Mouse (Mus musculus) MEL (cell line): ENCODE measurements around the gene Fah. TPM values are rescaled to one million over a fixed set of nuclear protein-coding genes. Genes with fewer than 3 reads are reported as not detected.

Source experiments
- DNase-seq: peaks from one replicate; pipeline ENCODE4 v3.0.0; 2011; ENCODE audit warnings: low read depth, low spot score
- H3K27ac ChIP-seq: 2 replicates; pipeline ENCODE4 v1.5.1; 2012; ENCODE audit warnings: low read depth, mild to moderate bottlenecking, control low read depth, low read length, moderate library complexity; ENCODE audit not compliant: control insufficient read depth
- H3K27me3 ChIP-seq, 2 experiments: fragments of 150-350 bp in 1 of 2; sonication (generic) in 1 of 2; 2 replicates each; pipeline ENCODE4 v1.6.1; 2012; ENCODE audit warnings: low read length in 2 of 2, mild to moderate bottlenecking in 2 of 2, improper control_type of control experiment in 1 of 2, moderate library complexity in 1 of 2; ENCODE audit not compliant: insufficient read depth in 2 of 2, control insufficient read depth in 1 of 2
- H3K36me3 ChIP-seq, 2 experiments: 2 replicates each; pipeline ENCODE4 v1.6.1; 2012 to 2014; ENCODE audit warnings: low read length in 2 of 2, improper control_type of control experiment in 1 of 2, inconsistent platforms in 1 of 2, mild to moderate bottlenecking in 1 of 2; ENCODE audit not compliant: insufficient read depth in 2 of 2, control insufficient read depth in 1 of 2
- H3K4me1 ChIP-seq, 2 experiments: fragments of 150-350 bp in 1 of 2; sonication (generic) in 1 of 2; 2 replicates each; pipeline ENCODE4 v1.6.1; 2012; ENCODE audit warnings: low read length in 2 of 2, improper control_type of control experiment in 1 of 2, mild to moderate bottlenecking in 1 of 2; ENCODE audit not compliant: insufficient read depth in 2 of 2, control insufficient read depth in 1 of 2
- H3K4me3 ChIP-seq, 2 experiments: fragments of 150-350 bp in 1 of 2; sonication (generic) in 1 of 2; 2 replicates each; pipeline ENCODE4 v1.5.1; 2012; ENCODE audit warnings: low read depth in 2 of 2, low read length in 2 of 2, mild to moderate bottlenecking in 2 of 2, moderate library complexity in 2 of 2, control low read depth in 1 of 2, improper control_type of control experiment in 1 of 2; ENCODE audit not compliant: control insufficient read depth in 1 of 2, insufficient read depth in 1 of 2
- H3K79me2 ChIP-seq: 2 replicates; pipeline ENCODE4 v1.6.1; 2012; ENCODE audit warnings: mild to moderate bottlenecking, low read length, moderate library complexity; ENCODE audit not compliant: control insufficient read depth, poor library complexity, insufficient read depth
- H3K9ac ChIP-seq: 2 replicates; pipeline ENCODE4 v1.6.1; 2012; ENCODE audit warnings: low read depth, mild to moderate bottlenecking, control low read depth, low read length, moderate library complexity; ENCODE audit not compliant: control insufficient read depth, poor library complexity, severe bottlenecking
- H3K9me3 ChIP-seq: fragments of 150-350 bp; sonication (generic); replicated peaks from 2 replicates; pipeline ENCODE4 v1.6.1; 2012; ENCODE audit warnings: mild to moderate bottlenecking, low read length, improper control_type of control experiment, moderate library complexity; ENCODE audit not compliant: insufficient read depth
- BHLHE40 ChIP-seq: IDR thresholded peaks from 2 replicates; pipeline ENCODE4 v1.6.1; 2012; ENCODE audit warnings: low read depth, mild to moderate bottlenecking, inconsistent platforms, low read length, improper control_type of control experiment, borderline replicate concordance
- CHD2 ChIP-seq: IDR thresholded peaks from 2 replicates; pipeline ENCODE4 v1.6.1; 2011; ENCODE audit warnings: low read length, improper control_type of control experiment
- ELF1 ChIP-seq: IDR thresholded peaks from 2 replicates; pipeline ENCODE4 v1.6.1; 2014; ENCODE audit warnings: low read depth, mild to moderate bottlenecking, inconsistent platforms, low read length, improper control_type of control experiment, moderate library complexity
- ETS1 ChIP-seq: IDR thresholded peaks from 2 replicates; pipeline ENCODE4 v1.6.1; 2012; ENCODE audit warnings: low read depth, mild to moderate bottlenecking, inconsistent platforms, low read length, improper control_type of control experiment, moderate library complexity
- HCFC1 ChIP-seq: IDR thresholded peaks from 2 replicates; pipeline ENCODE4 v1.6.1; 2012; ENCODE audit warnings: low read depth, mild to moderate bottlenecking, inconsistent platforms, low read length, improper control_type of control experiment, moderate library complexity
- MAFK ChIP-seq: IDR thresholded peaks from 2 replicates; pipeline ENCODE4 v1.6.1; 2011; ENCODE audit warnings: low read depth, mild to moderate bottlenecking, low read length, improper control_type of control experiment, borderline replicate concordance
- MYC ChIP-seq: IDR thresholded peaks from 2 replicates; pipeline ENCODE4 v1.6.1; 2011; ENCODE audit warnings: low read depth, mild to moderate bottlenecking, low read length, improper control_type of control experiment, moderate library complexity
- NRF1 ChIP-seq: IDR thresholded peaks from 2 replicates; pipeline ENCODE4 v1.6.1; 2014; ENCODE audit warnings: low read depth, mild to moderate bottlenecking, inconsistent platforms, low read length, improper control_type of control experiment, moderate library complexity; ENCODE audit not compliant: poor library complexity, insufficient read depth, severe bottlenecking
- POLR2A ChIP-seq, 2 experiments: IDR thresholded peaks; 2 replicates each; pipeline ENCODE4 v1.6.1; 2011 to 2012; ENCODE audit warnings: low read length in 2 of 2, mild to moderate bottlenecking in 2 of 2, control low read depth in 1 of 2, improper control_type of control experiment in 1 of 2, low read depth in 1 of 2, moderate library complexity in 1 of 2; ENCODE audit not compliant: control insufficient read depth in 1 of 2, insufficient read depth in 1 of 2, poor library complexity in 1 of 2
- POLR2AphosphoS2 ChIP-seq: IDR thresholded peaks from 2 replicates; pipeline ENCODE4 v1.6.1; 2011; ENCODE audit warnings: low read length, improper control_type of control experiment
- RAD21 ChIP-seq: IDR thresholded peaks from 2 replicates; pipeline ENCODE4 v1.6.1; 2011; ENCODE audit warnings: mild to moderate bottlenecking, low read depth, low read length, improper control_type of control experiment
- RCOR1 ChIP-seq: IDR thresholded peaks from 2 replicates; pipeline ENCODE4 v1.6.1; 2012; ENCODE audit warnings: low read depth, mild to moderate bottlenecking, inconsistent platforms, low read length, improper control_type of control experiment
- SIN3A ChIP-seq: IDR thresholded peaks from 2 replicates; pipeline ENCODE4 v1.6.1; 2012; ENCODE audit warnings: low read length, improper control_type of control experiment, inconsistent platforms
- TCF12 ChIP-seq: IDR thresholded peaks from 2 replicates; pipeline ENCODE4 v1.6.1; 2014; ENCODE audit warnings: low read depth, mild to moderate bottlenecking, inconsistent platforms, low read length, improper control_type of control experiment, moderate library complexity
- UBTF ChIP-seq: IDR thresholded peaks from 2 replicates; pipeline ENCODE4 v1.6.1; 2012; ENCODE audit warnings: low read depth, mild to moderate bottlenecking, inconsistent platforms, low read length, improper control_type of control experiment, moderate library complexity, borderline replicate concordance; ENCODE audit not compliant: insufficient read depth
- USF2 ChIP-seq, 2 experiments: IDR thresholded peaks; 2 replicates each; pipeline ENCODE4 v1.6.1; 2011 to 2012; ENCODE audit warnings: improper control_type of control experiment in 2 of 2, low read length in 2 of 2, borderline replicate concordance in 1 of 2, inconsistent platforms in 1 of 2, low read depth in 1 of 2, mild to moderate bottlenecking in 1 of 2; ENCODE audit not compliant: insufficient read depth in 1 of 2
- ZKSCAN1 ChIP-seq: IDR thresholded peaks from 2 replicates; pipeline ENCODE4 v1.6.1; 2012; ENCODE audit warnings: low read depth, mild to moderate bottlenecking, inconsistent platforms, low read length, improper control_type of control experiment, moderate library complexity
- polyA plus RNA-seq, 2 experiments: library from polyadenylated mRNA; stranded (reverse) in 1 of 2; unstranded in 1 of 2; fragments of >175 nt in 1 of 2; fragments of >200 nt in 1 of 2; gene quantifications; 2 replicates each; pipeline versions ENCODE4 v1.2.1 to v1.2.4; 2012; ENCODE audit warnings: low replicate concordance in 2 of 2, low read depth in 1 of 2; ENCODE audit not compliant: insufficient read length in 2 of 2, insufficient read depth in 1 of 2, missing spikeins in 1 of 2
- total RNA-seq: library from RNA; depleted of rRNA; stranded (reverse); fragments of 300-350 nt; gene quantifications from 2 replicates; pipeline ENCODE4 v1.2.3, GENCODE M21; 2012

Fah gene
- total and polyA plus RNA-seq, 3 experiments = not detected

DNA sequence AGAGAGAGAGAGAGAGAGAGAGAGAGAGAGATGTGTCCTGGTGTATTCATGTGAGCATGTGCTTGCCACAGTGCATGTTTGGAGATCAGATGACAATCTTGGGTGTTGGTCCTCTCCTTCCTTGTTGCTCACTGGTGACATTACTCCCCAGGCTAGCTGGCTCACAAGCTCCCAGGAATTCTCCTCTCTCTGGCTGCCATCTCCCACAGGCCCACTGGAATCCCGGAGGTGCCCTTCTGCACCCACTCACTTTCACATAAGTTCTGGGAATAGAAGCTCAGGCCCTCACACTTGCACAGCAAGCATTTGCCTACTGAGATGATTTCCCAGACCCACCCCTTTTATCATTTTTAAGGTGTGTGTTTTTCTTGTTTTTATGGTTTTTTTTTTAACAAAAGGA, 26.8 kb downstream of the Fah start:
- no peak for DNase-seq
- no peak overlapping the region for H3K9ac ChIP-seq
- no peaks in the 10 kb centered on the region; a peak in 2 of 4 replicates for H3K27me3 ChIP-seq
- H3K36me3 ChIP-seq = no peaks in the 10 kb centered on the region
- no peak overlapping the region for H3K27ac ChIP-seq
- TF ChIP-seq MYC (no peak), POLR2A (IDR thresholded peaks at IDR 0.05; ENCODE audit: control insufficient read depth in 1 of 2, insufficient read depth in 1 of 2, low read depth in 1 of 2, low read length in 2 of 2, poor library complexity in 1 of 2) (no peak), MAFK (no peak), UBTF (no peak), TCF12 (no peak)
- no peak overlapping the region for H3K4me3 ChIP-seq
- H3K4me1 ChIP-seq = no peaks in the 10 kb centered on the region
- H3K79me2 ChIP-seq = no peaks in the 10 kb centered on the region
- H3K9me3 ChIP-seq = no peaks in the 10 kb centered on the region

DNA sequence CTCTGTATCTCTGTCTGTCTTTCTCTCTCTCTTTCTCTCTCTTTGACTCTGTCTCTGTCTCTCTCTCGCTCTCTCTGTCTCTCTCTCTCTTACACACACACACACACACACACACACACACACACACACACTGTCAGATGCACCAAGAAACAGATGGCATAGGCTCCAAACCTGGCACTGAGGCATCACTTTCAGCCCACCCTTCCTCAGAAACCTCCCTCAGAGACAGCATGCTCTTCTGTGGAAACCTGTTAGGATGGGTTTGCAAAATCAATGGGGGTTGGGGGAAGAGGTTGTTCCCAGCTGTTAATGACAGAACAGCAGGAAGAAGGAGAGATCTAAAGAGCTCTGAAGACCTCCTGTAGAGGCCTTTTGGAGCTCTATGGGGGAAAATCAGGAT, 27.7 kb downstream of the Fah start:
- Histone ChIP-seq H3K36me3 (no peaks in the 10 kb centered on the region), H3K4me1 (no peaks in the 10 kb centered on the region), H3K27ac (no peak overlapping the region), H3K4me3 (no peak overlapping the region), H3K9me3 (no peaks in the 10 kb centered on the region), H3K27me3 (no peaks in the 10 kb centered on the region; a peak in 2 of 4 replicates), H3K9ac (no peak overlapping the region), H3K79me2 (no peaks in the 10 kb centered on the region)
- TF ChIP-seq MYC (no peak), RAD21 (no peak), TCF12 (no peak), USF2 (IDR thresholded peaks at IDR 0.05; ENCODE audit: borderline replicate concordance in 1 of 2, insufficient read depth in 1 of 2, low read depth in 1 of 2, low read length in 2 of 2) (no peak), POLR2A (IDR thresholded peaks at IDR 0.05; ENCODE audit: control insufficient read depth in 1 of 2, insufficient read depth in 1 of 2, low read depth in 1 of 2, low read length in 2 of 2, poor library complexity in 1 of 2) (no peak), UBTF (no peak), BHLHE40 (no peak), RCOR1 (no peak), NRF1 (no peak), HCFC1 (no peak), ZKSCAN1 (no peak), MAFK (no peak), POLR2AphosphoS2 (no peak), SIN3A (no peak)
- no peak for DNase-seq

- no peak for DNase-seq
- TF ChIP-seq CHD2 (no peak), ELF1 (no peak), ETS1 (no peak)
Measured at GRCm38 (mm10) chr7:84577034-84577433, 29.5 kb downstream of the Fah start.

More at GRCm38 (mm10) chr7:84577034-84577433, 29.5 kb downstream of the Fah start:
- no peaks in the 10 kb centered on the region for H3K4me1 ChIP-seq
- no peak overlapping the region for H3K4me3 ChIP-seq
- no peak overlapping the region for H3K9ac ChIP-seq
- H3K79me2 ChIP-seq = no peaks in the 10 kb centered on the region
- no peaks in the 10 kb centered on the region for H3K9me3 ChIP-seq
- no peak overlapping the region for H3K27ac ChIP-seq
- no peaks in the 10 kb centered on the region; a peak in 2 of 4 replicates for H3K27me3 ChIP-seq
- no peaks in the 10 kb centered on the region for H3K36me3 ChIP-seq
